Mouse (Mus musculus) ES-E14 (cell line): ENCODE data around the gene Sdr9c7. TPM values are rescaled to one million over a fixed set of nuclear protein-coding genes. Genes with fewer than 3 reads are reported as not detected.
A peak's percentile ranks its signal among the peaks of the same experiment; 100 is the strongest.

Experiments
- DNase-seq: peaks from one replicate; pipeline ENCODE4 v3.0.0-alpha.2; 2013; ENCODE audit warnings: low read depth, low spot score
- H3K27ac ChIP-seq: 2 replicates; pipeline ENCODE4 v1.5.1; 2012; ENCODE audit warnings: low read depth, mild to moderate bottlenecking, low read length, moderate library complexity, mixed read lengths; ENCODE audit not compliant: poor library complexity, insufficient read depth, severe bottlenecking
- H3K36me3 ChIP-seq: 2 replicates; pipeline ENCODE4 v1.6.1; 2012; ENCODE audit warnings: mild to moderate bottlenecking, low read length, moderate library complexity, mixed read lengths; ENCODE audit not compliant: control insufficient read depth, poor library complexity, insufficient read depth, severe bottlenecking
- H3K4me1 ChIP-seq, 2 experiments: fragments of 150-350 bp in 1 of 2; sonication (generic) in 1 of 2; 2 replicates each; pipeline ENCODE4 v1.6.1; 2012; ENCODE audit warnings: low read length in 2 of 2, mild to moderate bottlenecking in 1 of 2, mixed read lengths in 1 of 2; ENCODE audit not compliant: control insufficient read depth in 2 of 2, insufficient read depth in 2 of 2, poor library complexity in 1 of 2
- H3K4me3 ChIP-seq, 2 experiments: fragments of 150-350 bp in 1 of 2; sonication (generic) in 1 of 2; 2 replicates each; pipeline ENCODE4 v1.5.1; 2012; ENCODE audit warnings: low read length in 2 of 2, low read depth in 1 of 2, mild to moderate bottlenecking in 1 of 2, mixed read lengths in 1 of 2; ENCODE audit not compliant: insufficient read depth in 1 of 2, poor library complexity in 1 of 2, severe bottlenecking in 1 of 2
- H3K9ac ChIP-seq: 2 replicates; pipeline ENCODE4 v1.6.1; 2012; ENCODE audit warnings: low read depth, mild to moderate bottlenecking, low read length, mixed read lengths; ENCODE audit not compliant: poor library complexity, insufficient read depth, severe bottlenecking
- H3K9me3 ChIP-seq: fragments of 150-350 bp; sonication (generic); 2 replicates; pipeline ENCODE4 v1.6.1; 2012; ENCODE audit warnings: low read depth, mild to moderate bottlenecking, low read length; ENCODE audit not compliant: control insufficient read depth, insufficient read depth
- CHD2 ChIP-seq: IDR thresholded peaks from 2 replicates; pipeline ENCODE4 v1.6.1; 2014; ENCODE audit warnings: mild to moderate bottlenecking, low read depth, low read length, inconsistent platforms
- HCFC1 ChIP-seq: IDR thresholded peaks from 2 replicates; pipeline ENCODE4 v1.6.1; 2012; ENCODE audit warnings: low read length, inconsistent platforms, borderline replicate concordance; ENCODE audit not compliant: insufficient read depth
- MAFK ChIP-seq: IDR thresholded peaks from 2 replicates; pipeline ENCODE4 v1.6.1; 2014; ENCODE audit warnings: mild to moderate bottlenecking, low read depth, low read length, inconsistent platforms; ENCODE audit not compliant: insufficient read depth
- ZC3H11A ChIP-seq: IDR thresholded peaks from 2 replicates; pipeline ENCODE4 v1.6.1; 2012; ENCODE audit warnings: low read depth, mild to moderate bottlenecking, inconsistent platforms, low read length, borderline replicate concordance
- ZNF384 ChIP-seq: IDR thresholded peaks from 2 replicates; pipeline ENCODE4 v1.6.1; 2012; ENCODE audit warnings: low read depth, low read length, inconsistent platforms
- in situ Hi-C, 2 experiments: fragments of 600-800 bp; cut with MboI; formaldehyde crosslinking; loops; one replicate each; pipeline ENCODE4 v1.15.1; 2025; ENCODE audit warnings: low sequenced_read_pairs in 2 of 2, inconsistent platforms in 1 of 2; ENCODE audit not compliant: unreplicated experiment in 2 of 2
- total RNA-seq: library from RNA; depleted of rRNA; stranded (reverse); fragments of 300-350 nt; gene quantifications from 2 replicates; pipeline ENCODE4 v1.2.3, GENCODE M21; 2012; rRNA removed

Gene Sdr9c7
- total RNA-seq, 1 experiment: 0.27 TPM

DNA sequence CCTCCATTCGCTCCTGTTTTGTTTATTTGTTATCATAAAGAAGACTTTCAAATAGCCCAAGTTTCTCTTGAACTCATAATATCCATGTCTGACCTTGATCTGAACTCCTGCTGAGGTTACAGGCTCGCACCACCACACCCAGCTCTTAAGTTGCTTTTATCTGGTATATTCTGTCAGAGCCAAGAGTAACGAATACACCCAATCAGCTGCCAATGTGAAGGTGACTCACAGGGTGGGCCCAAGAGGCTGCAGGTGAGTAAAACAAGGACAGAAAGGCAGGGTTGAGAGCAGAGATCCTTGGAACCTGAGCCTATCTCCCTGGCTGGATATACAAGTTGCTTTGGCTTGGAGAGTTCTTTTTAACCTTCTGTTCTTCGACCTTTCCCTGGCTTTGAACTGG, 56.7 kb downstream of the Sdr9c7 start:
- DNase-seq: no peak
- H3K9me3 ChIP-seq: no peaks in the 10 kb centered on the region
- no peak overlapping the region for H3K9ac ChIP-seq
- no peak for TF ChIP-seq HCFC1
- TF ChIP-seq MAFK: no peak
- no peak for TF ChIP-seq ZNF384
- TF ChIP-seq ZC3H11A: no peak
- no peak for TF ChIP-seq CHD2
- no peaks in the 10 kb centered on the region for H3K36me3 ChIP-seq
- H3K27ac ChIP-seq: no peak overlapping the region
- in situ Hi-C loops: loop anchor here in 1 of 2 experiments (5.0 kb wide), 1 partner anchor 52 kb away; the partner anchor contains the start of gene Hsd17b6
- H3K4me3 ChIP-seq: no peak overlapping the region
- H3K4me1 ChIP-seq: no peaks in the 10 kb centered on the region; a peak in 1 of 4 replicates

DNA sequence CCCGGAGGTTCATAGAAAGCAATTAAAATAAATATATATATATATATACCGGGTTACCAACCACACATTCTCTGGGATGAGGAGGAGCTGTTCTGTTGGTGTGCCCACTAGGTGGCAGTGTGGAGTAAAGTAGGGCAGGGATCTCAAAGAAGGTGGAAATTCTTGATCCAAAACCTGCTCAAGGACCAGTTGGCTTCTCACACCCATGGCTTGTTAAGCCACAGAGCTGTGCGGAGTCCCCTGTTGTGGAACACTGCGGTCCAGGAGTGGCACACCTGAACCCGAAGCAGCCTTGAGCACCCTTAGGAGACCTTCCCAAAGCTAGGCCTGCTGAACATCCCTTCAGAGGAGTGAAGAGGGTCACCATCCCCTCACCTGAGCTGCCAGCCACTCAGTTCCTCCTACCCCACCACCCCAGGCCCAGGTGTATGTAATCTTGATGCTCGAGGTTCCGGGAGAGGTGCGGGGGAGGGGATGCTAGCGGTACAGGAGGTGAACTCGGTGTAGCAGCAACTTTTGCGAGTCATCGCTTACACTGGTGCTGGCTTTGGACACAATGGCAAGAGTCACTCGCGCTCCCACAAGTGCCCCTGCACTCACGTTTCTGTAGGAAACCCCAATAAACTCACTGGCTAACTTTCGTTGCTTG, 58.0 kb downstream of the Sdr9c7 start:
- H3K9me3 ChIP-seq: no peaks in the 10 kb centered on the region
- no peak overlapping the region for H3K4me3 ChIP-seq
- no peak for TF ChIP-seq ZNF384
- TF ChIP-seq ZC3H11A: no peak
- no peak for TF ChIP-seq HCFC1
- TF ChIP-seq MAFK: no peak
- TF ChIP-seq CHD2: no peak
- H3K27ac ChIP-seq: no peak overlapping the region
- no peaks in the 10 kb centered on the region; a peak in 1 of 4 replicates for H3K4me1 ChIP-seq
- in situ Hi-C loops: loop anchor here in 1 of 2 experiments (5.0 kb wide), 1 partner anchor 51 kb away; the partner anchor contains the start of gene Hsd17b6
- H3K36me3 ChIP-seq: no peaks in the 10 kb centered on the region
- H3K9ac ChIP-seq: no peak overlapping the region
- DNase-seq: peak; percentile 67

DNA sequence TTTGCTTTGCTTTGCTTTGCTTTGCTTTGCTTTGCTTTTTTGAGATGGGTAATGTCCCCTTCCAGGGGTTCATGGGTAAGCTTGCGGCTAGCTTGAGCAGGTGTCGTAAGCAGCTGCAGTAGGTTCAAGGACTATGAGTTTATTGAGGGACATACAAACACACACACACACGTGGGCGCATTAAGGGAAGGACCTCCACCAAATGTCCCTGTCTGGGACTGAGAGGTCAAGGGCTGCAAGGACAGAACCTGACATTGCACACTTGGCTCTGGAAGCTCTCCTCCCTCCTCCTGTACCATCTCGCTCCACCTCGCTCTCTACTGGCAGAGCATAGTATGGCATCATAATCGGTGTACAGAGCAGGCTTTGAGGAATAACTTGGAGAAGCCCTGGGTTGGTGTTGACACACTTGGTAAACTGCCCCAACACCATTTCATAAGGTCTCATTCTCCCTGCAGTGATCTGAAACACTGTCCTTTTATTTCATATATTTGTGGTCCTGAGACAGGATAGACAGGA, 60.9 kb downstream of the Sdr9c7 start:
- H3K9ac ChIP-seq: no peak overlapping the region
- TF ChIP-seq MAFK: no peak
- H3K36me3 ChIP-seq: no peaks in the 10 kb centered on the region
- H3K27ac ChIP-seq: no peak overlapping the region
- in situ Hi-C loops: loop anchor here in 1 of 2 experiments (5.0 kb wide), 1 partner anchor 48 kb away; the partner anchor contains the start of gene Hsd17b6
- no peaks in the 10 kb centered on the region; a peak in 1 of 4 replicates for H3K4me1 ChIP-seq
- H3K4me3 ChIP-seq: no peak overlapping the region
- no peak for DNase-seq
- no peaks in the 10 kb centered on the region for H3K9me3 ChIP-seq

Other genes starting within 250 kb of the Sdr9c7 start
- gene Nemp1, start 231.6 kb upstream of the Sdr9c7 start, total RNA-seq: 23.6 and 35.6 TPM in 2 replicates
- 10.6 and 13.8 TPM in 2 replicates for gene Nab2, start 229.9 kb upstream of the Sdr9c7 start, total RNA-seq
- gene Myo1a, start 193.3 kb upstream of the Sdr9c7 start, total RNA-seq: 1.7 and 3.2 TPM in 2 replicates
- gene Tac2, start 174.0 kb upstream of the Sdr9c7 start, total RNA-seq: 0.37 and 0.45 TPM in 2 replicates
- gene Zbtb39, start 159.0 kb upstream of the Sdr9c7 start, total RNA-seq: 6.3 and 8.3 TPM in 2 replicates
- gene Gpr182, start 146.8 kb upstream of the Sdr9c7 start, total RNA-seq: 0.49 and 0.69 TPM in 2 replicates
- 1.1 TPM in 2 replicates for gene Rdh1, start 138.8 kb upstream of the Sdr9c7 start, total RNA-seq
- 0.21 TPM in 1 of 2 replicates, not detected in the other for gene Rdh16f1, start 138.7 kb upstream of the Sdr9c7 start, total RNA-seq
- gene Rdh9, start 122.1 kb upstream of the Sdr9c7 start, total RNA-seq: 0.27 TPM in 1 of 2 replicates, not detected in the other
- 0.09 and 0.11 TPM in 2 replicates for gene Rdh16, start 97.4 kb upstream of the Sdr9c7 start, total RNA-seq
- not detected in 2 replicates for gene Rdh19, start 48.6 kb upstream of the Sdr9c7 start, total RNA-seq
- gene Rdh16f2, start 32.0 kb upstream of the Sdr9c7 start, total RNA-seq: 0.26 TPM in 1 of 2 replicates, not detected in the other
- gene Rdh7, start 9.7 kb upstream of the Sdr9c7 start, total RNA-seq: not detected in 2 replicates
- 0.22 TPM in 1 of 2 replicates, not detected in the other for gene Hsd17b6, start 109.1 kb downstream of the Sdr9c7 start, total RNA-seq
- gene Prim1, start 116.7 kb downstream of the Sdr9c7 start, total RNA-seq: 51.8 and 63.5 TPM in 2 replicates
- 746 and 1,114 TPM in 2 replicates for gene Naca, start 137.1 kb downstream of the Sdr9c7 start, total RNA-seq
- 125 and 240 TPM in 2 replicates for gene Ptges3, start 160.4 kb downstream of the Sdr9c7 start, total RNA-seq
- gene Atp5b, start 184.8 kb downstream of the Sdr9c7 start, total RNA-seq: 1,760 and 2,075 TPM in 2 replicates
- gene Baz2a, start 193.1 kb downstream of the Sdr9c7 start, total RNA-seq: 42.8 and 59.9 TPM in 2 replicates